ENCODE assay signal across 10 mouse cellular contexts in genomic region chr9:32685793-32686558, GRCm38 (mm10). TPM values are rescaled to one million over a fixed set of nuclear protein-coding genes. Genes with fewer than 3 reads are reported as not detected.
A peak's percentile ranks its signal among the peaks of the same experiment; 100 is the strongest.
DNase-seq lines count a peak whose midpoint lies in the region; ATAC-seq and TF ChIP-seq lines count a peak whose summit lies in the region.
"Had no signal": no experiment of that assay in that cellular context is flagged by ENCODE, and none has a peak within 500 bp of the region (broad histone marks: within the 10 kb centered on the region; RNA-seq: fewer than 3 reads in every experiment).

No protein-coding gene starts in this region.

- no peak overlapping the region for H3K4me3 ChIP-seq in forebrain, embryonic 14.5 days (ENCODE audit: low read depth, low read length)
- H3K4me3 ChIP-seq in limb, embryonic 15.5 days = no peak overlapping the region
- H3K4me3 ChIP-seq in lung, adult 2 months (replicated peaks; ENCODE audit: extremely low read depth, low read depth, low read length) = no peak overlapping the region

- H3K27ac ChIP-seq in forebrain, embryonic 14.5 days (ENCODE audit: low read depth, low read length) = no peak overlapping the region
- peak overlapping the region; percentile 62 for H3K27ac ChIP-seq in limb, embryonic 15.5 days

- TF ChIP-seq CTCF in lung, adult 2 months (IDR thresholded peaks at IDR 0.05; ENCODE audit: insufficient read depth, low read length) = no peak

- peaks cover 80% of the 10 kb centered on the region for H3K27me3 ChIP-seq in forebrain, embryonic 14.5 days (replicated peaks; ENCODE audit: control insufficient read depth, insufficient read depth, low read length)
- H3K27me3 ChIP-seq in limb, embryonic 15.5 days = no peaks in the 10 kb centered on the region

- no peak for TF ChIP-seq POLR2A in lung, adult 2 months (IDR thresholded peaks at IDR 0.05; ENCODE audit: borderline replicate concordance, extremely low read depth, low read depth, low read length)

- no peaks in the 10 kb centered on the region for H3K9me3 ChIP-seq in forebrain, embryonic 14.5 days (replicated peaks; ENCODE audit: control insufficient read depth, low read length)
- H3K9me3 ChIP-seq in limb, embryonic 15.5 days = no peaks in the 10 kb centered on the region

- H3K4me2 ChIP-seq in forebrain, embryonic 14.5 days (ENCODE audit: low read length) = no peak overlapping the region
- no peak overlapping the region for H3K4me2 ChIP-seq in limb, embryonic 15.5 days
- H3K4me2 ChIP-seq: lung, embryonic 14.5 days had no signal

- no peaks in the 10 kb centered on the region for H3K36me3 ChIP-seq in forebrain, embryonic 14.5 days (ENCODE audit: control insufficient read depth, insufficient read depth, low read length)
- H3K36me3 ChIP-seq in limb, embryonic 15.5 days = no peaks in the 10 kb centered on the region

- no peak overlapping the region for H3K9ac ChIP-seq in forebrain, embryonic 14.5 days (ENCODE audit: low read length)
- no peak overlapping the region for H3K9ac ChIP-seq in limb, embryonic 15.5 days
- H3K9ac ChIP-seq: lung, embryonic 14.5 days had no signal

- peak; percentile 67 to 69 for DNase-seq in spleen, postnatal 36 days (ENCODE audit: low spot score in 2 of 2)
- DNase-seq in spleen, adult 18-20 months = no peak
- DNase-seq in forebrain, embryonic 14.5 days (ENCODE audit: low spot score) = peak; percentile 87
- no peak for DNase-seq in adrenal gland, postnatal 10 days
- DNase-seq in lung, adult 2 months = no peak
- DNase-seq: kidney, adult 9 months; lung, embryonic 14.5 days had no signal

- peaks cover 13% of the 10 kb centered on the region; the same call in 1 of the 2 replicates for H3K4me1 ChIP-seq in forebrain, embryonic 14.5 days (ENCODE audit: control insufficient read depth, insufficient read depth, low read length)
- H3K4me1 ChIP-seq in limb, embryonic 15.5 days = no peaks in the 10 kb centered on the region; the same call in 1 of the 2 replicates
- H3K4me1 ChIP-seq in lung, adult 2 months (ENCODE audit: control insufficient read depth, insufficient read depth, low read length) = no peaks in the 10 kb centered on the region; the same call in 1 of the 2 replicates

- 2% methylated on average over 8 of the region's 8 CpGs for WGBS in forebrain, embryonic 14.5 days
- WGBS in limb, embryonic 15.5 days = 43% methylated on average over 8 of the region's 8 CpGs
- 71% methylated on average over 8 of the region's 8 CpGs for WGBS in lung, adult 2 months

- peak; percentile 92 for ATAC-seq in forebrain, embryonic 14.5 days
- 0 out of 2 replicates have a peak, but pooled peaks have one; percentile 40 for ATAC-seq in limb, embryonic 15.5 days (ENCODE audit: insufficient number of reproducible peaks, low FRiP score, low TSS enrichment, low read depth)
- ATAC-seq in erythroblast, adult 5-6 weeks (replicated peaks; ENCODE audit: low FRiP score, poor library complexity, severe bottlenecking) = no peak
- no peak for ATAC-seq in frontal cortex, adult (ENCODE audit: low TSS enrichment)

RNA-seq across cellular contexts. Expression of gene Ets1, which starts 50.0 kb away (rescaled TPM):
- 14.5 and 18.1 TPM in 2 replicates for polyA plus RNA-seq in forebrain, embryonic 14.5 days (2014; fragmentation: Nextera tagmentation; extraction: Ambion mirVana)
- polyA plus RNA-seq in limb, embryonic 15.5 days (2015; fragmentation: Nextera tagmentation; extraction: Ambion mirVana) = 39.3 and 42.9 TPM in 2 replicates
- 10 to 100 TPM; 75.0 to 82.4 TPM for total RNA-seq in adrenal gland, postnatal 10 days (2021)
- 5.0 and 6.5 TPM in 2 replicates for total RNA-seq in erythroblast, adult 5-6 weeks (2015; ENCODE audit: low replicate concordance)
- total RNA-seq in erythroblast, adult 5-6 weeks (2017; ENCODE audit: low replicate concordance) = 10.5 and 11.3 TPM in 2 replicates
- polyA plus RNA-seq in lung, adult 2 months (2012; rRNA removed) = 57.3 and 67.2 TPM in 2 replicates

Comparison
In these comparisons a context has a peak if more than half of its experiments do, and no peak if none do; other contexts are left out.
1. DNase-seq: peak in spleen, postnatal 36 days (2 of 2) and forebrain, embryonic 14.5 days (single experiment); none in spleen, adult 18-20 months (0 of 2), adrenal gland, postnatal 10 days (single experiment) and lung, adult 2 months (single experiment).
2. ATAC-seq: peak in forebrain, embryonic 14.5 days (single experiment) and limb, embryonic 15.5 days (single experiment); none in erythroblast, adult 5-6 weeks (single experiment) and frontal cortex, adult (single experiment).